Comparison of ENCODE assay signal across 8 mouse cellular contexts in genomic region chr5:32302991-32303921, GRCm38 (mm10).
DNase-seq lines count a peak whose midpoint lies in the region; ATAC-seq and TF ChIP-seq lines count a peak whose summit lies in the region.

No protein-coding gene starts in this region.

- WGBS in kidney, adult 2 months: 14% methylated on average over 23 of the region's 23 CpGs
- 15% methylated on average over 23 of the region's 23 CpGs for WGBS in limb, embryonic 11.5 days
- WGBS in midbrain, embryonic 14.5 days: 9% methylated on average over 23 of the region's 23 CpGs
- 9% methylated on average over 23 of the region's 23 CpGs for WGBS in stomach, embryonic 15.5 days

- no peak overlapping the region for H3K27ac ChIP-seq in kidney, adult 2 months (ENCODE audit: insufficient read depth, low read depth, low read length)
- no peak overlapping the region for H3K27ac ChIP-seq in limb, embryonic 11.5 days (replicated peaks; ENCODE audit: low read depth, low read length)
- H3K27ac ChIP-seq in midbrain, embryonic 14.5 days (replicated peaks; ENCODE audit: low read depth, low read length): no peak overlapping the region
- H3K27ac ChIP-seq in stomach, embryonic 15.5 days: no peak overlapping the region

- peak overlapping the region; percentile 41 for H3K4me2 ChIP-seq in limb, embryonic 11.5 days (ENCODE audit: low read depth, severe bottlenecking)
- H3K4me2 ChIP-seq in midbrain, embryonic 14.5 days (ENCODE audit: low read length): peak overlapping the region; percentile 49
- H3K4me2 ChIP-seq in stomach, embryonic 15.5 days: peak overlapping the region; percentile 52

- no peaks in the 10 kb centered on the region for H3K27me3 ChIP-seq in kidney, adult 2 months (replicated peaks; ENCODE audit: control insufficient read depth, insufficient read depth, low read length)
- H3K27me3 ChIP-seq in limb, embryonic 11.5 days (ENCODE audit: control insufficient read depth, insufficient read depth, low read length): no peaks in the 10 kb centered on the region
- H3K27me3 ChIP-seq in midbrain, embryonic 14.5 days (ENCODE audit: control insufficient read depth, insufficient read depth, low read length): no peaks in the 10 kb centered on the region
- no peaks in the 10 kb centered on the region for H3K27me3 ChIP-seq in stomach, embryonic 15.5 days (replicated peaks)

- intact Hi-C loops in gastrocnemius, postnatal 14 days (cut with DNase I; ENCODE audit: low total_unique reads): no loop called here

- no peaks in the 10 kb centered on the region for H3K36me3 ChIP-seq in kidney, adult 2 months (ENCODE audit: control insufficient read depth, insufficient read depth, low read length)
- H3K36me3 ChIP-seq in limb, embryonic 11.5 days (ENCODE audit: control insufficient read depth, insufficient read depth, low read length): no peaks in the 10 kb centered on the region
- H3K36me3 ChIP-seq in midbrain, embryonic 14.5 days (ENCODE audit: control insufficient read depth, insufficient read depth, low read length): no peaks in the 10 kb centered on the region
- H3K36me3 ChIP-seq in stomach, embryonic 15.5 days: no peaks in the 10 kb centered on the region

- no peak overlapping the region for H3K9ac ChIP-seq in limb, embryonic 11.5 days (ENCODE audit: low read length)
- H3K9ac ChIP-seq in midbrain, embryonic 14.5 days (replicated peaks; ENCODE audit: low read length): 0 out of 2 replicates have a peak overlapping the region, but pooled peaks have one; percentile 14
- peak overlapping the region; percentile 11; the same call in 1 of the 2 replicates for H3K9ac ChIP-seq in stomach, embryonic 15.5 days

- DNase-seq in cerebellum, adult 11 months: peak; percentile 13
- DNase-seq in cerebellum, adult 11-12 months: no peak
- peak; percentile 53 for DNase-seq in gastrocnemius, postnatal 14 days
- DNase-seq in kidney, adult 2 months: peak; percentile 25
- peak; percentile 82 for DNase-seq in limb, embryonic 11.5 days (ENCODE audit: low spot score)
- peak; percentile 82 for DNase-seq in midbrain, embryonic 14.5 days

- no peaks in the 10 kb centered on the region for H3K9me3 ChIP-seq in limb, embryonic 11.5 days (ENCODE audit: control insufficient read depth, low read length)
- no peaks in the 10 kb centered on the region for H3K9me3 ChIP-seq in midbrain, embryonic 14.5 days (ENCODE audit: control insufficient read depth, low read length)
- H3K9me3 ChIP-seq in stomach, embryonic 15.5 days: no peaks in the 10 kb centered on the region

- ATAC-seq in common myeloid progenitor, adult 5-6 weeks (replicated peaks; ENCODE audit: low read depth, poor library complexity, severe bottlenecking): peak; percentile 80; the same call in 1 of the 2 replicates
- ATAC-seq in limb, embryonic 11.5 days (ENCODE audit: insufficient number of reproducible peaks, low FRiP score, low TSS enrichment, low read depth): peak; percentile 73; the same call in 1 of the 2 replicates
- peak; percentile 46; the same call in 1 of the 2 replicates for ATAC-seq in midbrain, embryonic 14.5 days (ENCODE audit: low FRiP score, low TSS enrichment)
- peak; percentile 63; the same call in 1 of the 2 replicates for ATAC-seq in stomach, embryonic 15.5 days (ENCODE audit: insufficient read depth, low FRiP score, low read depth)

- H3K4me3 ChIP-seq in kidney, adult 2 months (ENCODE audit: insufficient read depth, low read depth, low read length): no peak overlapping the region
- peak overlapping the region; percentile 14; the same call in 1 of the 2 replicates for H3K4me3 ChIP-seq in limb, embryonic 11.5 days (ENCODE audit: low read depth, low read length)
- peak overlapping the region; percentile 13; the same call in 1 of the 2 replicates for H3K4me3 ChIP-seq in midbrain, embryonic 14.5 days (replicated peaks; ENCODE audit: low read depth, low read length)
- H3K4me3 ChIP-seq in stomach, embryonic 15.5 days (replicated peaks): peak overlapping the region; percentile 24; the same call in 1 of the 2 replicates

- peak; percentile 76 for TF ChIP-seq CTCF in kidney, adult 2 months (conservative IDR thresholded peaks at IDR 0.05; ENCODE audit: insufficient read depth, insufficient read length, low read depth, low read length)

- no peaks in the 10 kb centered on the region for H3K4me1 ChIP-seq in kidney, adult 2 months (ENCODE audit: control insufficient read depth, insufficient read depth, low read length)
- no peaks in the 10 kb centered on the region for H3K4me1 ChIP-seq in limb, embryonic 11.5 days (ENCODE audit: control insufficient read depth, insufficient read depth, low read length)
- peaks cover 5% of the 10 kb centered on the region; the same call in 1 of the 2 replicates for H3K4me1 ChIP-seq in midbrain, embryonic 14.5 days (ENCODE audit: control insufficient read depth, insufficient read depth, low read length)
- no peaks in the 10 kb centered on the region for H3K4me1 ChIP-seq in stomach, embryonic 15.5 days

- no peak for TF ChIP-seq POLR2A in kidney, adult 2 months (IDR thresholded peaks at IDR 0.05; ENCODE audit: low read depth, low read length)
